Mouse (Mus musculus) ES-E14 (cell line): ENCODE results near the gene Gpc6.

Experiments
- HCFC1 ChIP-seq: IDR thresholded peaks from 2 replicates; pipeline ENCODE4 v1.6.1; 2012; ENCODE audit warnings: low read length, inconsistent platforms, borderline replicate concordance; ENCODE audit not compliant: insufficient read depth
- MAFK ChIP-seq: IDR thresholded peaks from 2 replicates; pipeline ENCODE4 v1.6.1; 2014; ENCODE audit warnings: mild to moderate bottlenecking, low read depth, low read length, inconsistent platforms; ENCODE audit not compliant: insufficient read depth
- ZNF384 ChIP-seq: IDR thresholded peaks from 2 replicates; pipeline ENCODE4 v1.6.1; 2012; ENCODE audit warnings: low read depth, low read length, inconsistent platforms

DNA sequence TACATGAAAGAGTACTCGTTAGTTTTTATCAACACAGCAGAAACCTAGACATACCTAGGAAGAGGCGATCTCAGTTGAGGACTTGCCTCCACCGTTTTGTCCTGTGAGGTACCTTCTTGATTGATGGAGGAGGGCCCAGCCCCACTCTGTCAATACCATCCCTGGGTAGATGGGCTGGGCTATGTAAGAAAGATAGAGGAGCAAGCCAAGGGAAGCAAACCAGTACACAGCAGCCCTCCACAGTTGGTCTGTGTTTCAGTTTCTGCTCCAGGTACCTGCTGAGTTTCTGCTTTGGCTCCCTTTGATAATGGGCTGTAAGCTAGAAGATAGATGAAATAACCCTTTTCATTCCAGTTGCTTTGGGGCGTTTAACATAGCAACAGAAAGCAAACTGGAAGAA, 916.1 kb downstream of the Gpc6 start:
- no peak for TF ChIP-seq MAFK
- no peak for TF ChIP-seq ZNF384
- no peak for TF ChIP-seq HCFC1
